Mouse (Mus musculus): ENCODE measurements around the gene Zcchc8.

Gene Zcchc8

GRCm38 (mm10) chr5:123683377-123684220, 37.3 kb downstream of the Zcchc8 start:
- no peak for DNase-seq (ENCODE audit: low read depth)

DNA sequence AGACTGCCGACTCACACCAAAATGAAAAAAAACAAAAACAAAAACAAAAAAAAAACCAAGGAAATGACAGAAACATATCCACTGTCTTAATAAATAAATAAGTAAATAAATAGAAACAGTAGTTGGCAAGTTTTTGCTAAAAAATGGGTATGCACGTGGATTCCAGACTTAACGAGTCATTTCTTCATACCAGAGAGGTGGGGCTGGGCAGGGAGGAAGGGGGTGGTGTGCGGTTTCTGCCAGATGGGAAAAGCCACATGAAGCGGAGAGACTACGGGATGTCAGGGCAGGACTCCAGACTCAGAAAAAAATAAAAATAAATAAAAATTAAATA, 37.9 kb downstream of the Zcchc8 start:
- DNase-seq (ENCODE audit: low read depth): no peak

- DNase-seq (ENCODE audit: low read depth): no peak
Observed at GRCm38 (mm10) chr5:123682372-123682771, 38.5 kb downstream of the Zcchc8 start.

DNA sequence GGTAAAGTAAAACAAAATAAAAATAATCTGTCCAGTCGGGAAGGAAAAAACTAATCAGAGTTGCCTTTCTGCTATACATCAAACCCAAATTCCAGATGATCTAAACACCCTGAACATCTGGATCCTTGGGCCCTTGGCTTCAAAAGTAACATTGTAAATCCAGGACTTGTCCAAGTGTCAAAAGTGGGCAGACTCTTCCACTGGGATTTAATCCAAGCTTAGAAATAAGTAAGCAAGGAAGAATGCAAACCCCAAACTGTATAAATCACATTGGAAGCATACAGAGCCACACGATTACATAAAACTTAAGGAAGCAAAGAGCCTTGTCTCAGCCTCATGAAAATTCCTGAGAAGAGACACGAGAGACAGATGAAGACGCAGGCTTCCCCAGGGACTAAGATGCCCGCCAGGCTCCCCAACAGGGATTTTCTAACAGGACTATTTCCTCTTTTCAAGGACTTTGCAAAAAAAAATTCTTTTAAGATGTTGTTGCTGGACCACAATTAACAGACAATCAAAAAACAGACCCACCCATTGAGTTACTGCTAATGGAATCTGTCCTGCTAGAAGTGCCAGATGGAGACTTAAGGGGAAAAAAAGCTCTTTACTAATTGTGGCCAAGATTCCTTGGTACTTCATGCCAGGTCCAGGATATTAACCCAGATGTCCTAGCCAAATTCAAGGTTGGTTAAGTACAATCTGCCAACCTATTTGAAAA, 41.2 kb downstream of the Zcchc8 start:
- no peak for DNase-seq (ENCODE audit: low read depth)

DNA sequence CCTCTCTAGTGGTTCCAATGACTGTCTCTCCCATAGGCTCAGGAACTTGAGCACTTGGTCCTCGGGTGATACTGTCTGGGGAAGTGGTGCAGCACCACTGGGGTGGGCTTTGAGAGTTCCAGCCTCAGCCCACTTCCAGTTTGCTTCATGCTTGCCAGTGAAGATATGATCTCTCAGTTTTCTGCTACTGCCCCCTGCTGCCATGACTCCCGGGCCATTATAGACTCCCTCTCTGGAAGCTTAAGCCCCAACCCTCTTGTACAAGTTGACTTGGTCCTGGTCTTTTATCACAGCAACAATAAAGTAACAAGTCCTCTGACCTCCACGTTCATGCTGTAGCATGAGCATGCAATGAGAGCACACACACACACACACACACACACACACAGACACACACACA, 41.8 kb downstream of the Zcchc8 start:
- DNase-seq (ENCODE audit: low read depth): no peak

DNA sequence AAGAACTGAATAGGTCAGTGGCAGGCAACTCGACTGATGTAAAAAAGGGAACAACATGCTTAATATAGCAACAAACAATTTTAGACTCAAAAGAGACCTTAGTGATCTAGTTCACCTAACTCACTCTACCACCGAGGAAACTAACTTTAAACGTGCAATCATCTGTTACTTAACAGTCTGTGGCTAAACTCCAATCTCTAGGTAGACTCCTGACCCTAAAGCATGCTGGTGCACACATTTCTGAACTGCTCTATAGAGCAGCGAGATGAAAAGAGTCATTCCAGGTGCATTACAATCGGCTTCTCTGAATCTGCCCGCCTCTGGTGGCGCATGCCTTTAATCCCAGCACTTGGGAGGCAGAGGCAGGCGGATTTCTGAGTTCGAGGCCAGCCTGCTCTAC, 45.2 kb downstream of the Zcchc8 start:
- DNase-seq (ENCODE audit: low read depth): no peak

DNA sequence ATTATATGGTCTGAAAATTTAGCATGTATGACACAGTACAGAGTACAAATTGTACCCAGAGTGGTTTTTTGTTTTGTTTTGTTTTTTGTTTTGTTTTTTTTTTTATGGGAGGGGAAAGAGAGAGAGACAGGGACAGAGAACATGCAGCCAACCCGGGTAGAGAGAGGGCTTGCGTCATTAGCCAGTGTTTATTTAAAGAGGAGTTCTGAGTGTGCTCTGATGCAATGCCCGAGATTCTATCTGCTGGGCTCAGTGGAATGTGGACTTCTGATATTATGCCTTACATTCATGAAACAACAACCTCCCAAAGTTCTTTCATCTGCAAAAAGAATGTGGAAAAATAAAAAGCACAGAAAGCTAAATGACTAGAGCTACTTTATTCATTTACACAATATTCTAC, 45.7 kb downstream of the Zcchc8 start:
- no peak for DNase-seq (ENCODE audit: low read depth)

GRCm38 (mm10) chr5:123671473-123671820, 49.5 kb downstream of the Zcchc8 start:
- DNase-seq (ENCODE audit: low read depth): no peak

GRCm38 (mm10) chr5:123670800-123671472, 50.0 kb downstream of the Zcchc8 start:
- no peak for DNase-seq (ENCODE audit: low read depth)

GRCm38 (mm10) chr5:123669991-123670799, 50.7 kb downstream of the Zcchc8 start:
- DNase-seq (ENCODE audit: low read depth): no peak

DNA sequence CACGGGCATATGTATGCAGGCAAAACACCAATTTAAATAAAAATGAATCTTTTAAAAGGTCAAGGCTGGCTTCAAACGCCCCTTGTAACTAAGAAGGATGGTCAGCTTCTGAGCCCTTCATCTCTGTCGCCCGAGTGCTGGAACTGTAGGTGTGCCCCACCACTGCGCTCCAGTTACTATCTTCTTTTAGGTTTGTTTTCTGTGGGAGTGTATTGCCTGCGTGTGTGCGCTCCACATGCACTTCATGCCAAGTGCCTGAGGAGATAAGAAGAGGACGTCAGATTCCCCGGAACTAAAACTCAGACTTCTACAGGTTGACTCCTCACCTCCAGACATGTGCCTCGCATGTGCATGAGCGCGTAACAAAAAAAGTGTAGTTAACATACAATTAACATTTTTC, 53.0 kb downstream of the Zcchc8 start:
- no peak for DNase-seq (ENCODE audit: low read depth)

- DNase-seq (ENCODE audit: low read depth): no peak
Observed at GRCm38 (mm10) chr5:123665956-123666355, 54.9 kb downstream of the Zcchc8 start.

DNA sequence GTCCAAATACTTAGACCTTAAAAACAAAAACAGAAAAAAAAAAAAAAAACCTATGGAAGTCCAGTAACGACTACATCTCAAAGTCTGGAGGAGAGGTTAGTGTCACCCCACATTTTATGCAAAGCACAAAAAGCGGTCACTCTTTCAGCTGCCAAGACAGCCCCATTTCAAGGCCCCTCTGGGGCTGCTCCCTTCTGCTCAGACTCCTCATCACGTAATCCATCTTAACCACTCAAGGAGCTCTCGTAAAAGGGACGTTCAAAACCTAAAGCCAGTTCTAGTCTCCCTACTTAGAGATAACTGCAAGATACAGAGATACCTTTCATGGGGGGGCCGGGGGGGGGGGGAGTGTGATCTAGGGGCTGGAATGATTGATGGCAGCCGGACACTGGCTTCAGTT, 56.6 kb downstream of the Zcchc8 start:
- DNase-seq (ENCODE audit: low read depth): no peak

- DNase-seq (ENCODE audit: low read depth): no peak
Observed at GRCm38 (mm10) chr5:123662059-123662458, 58.8 kb downstream of the Zcchc8 start.

- no peak for DNase-seq (ENCODE audit: low read depth)
Observed at GRCm38 (mm10) chr5:123661602-123662001, 59.3 kb downstream of the Zcchc8 start.

- no peak for DNase-seq (ENCODE audit: low read depth)
Observed at GRCm38 (mm10) chr5:123657651-123658050, 63.2 kb downstream of the Zcchc8 start.

- no peak for DNase-seq (ENCODE audit: low read depth)
Observed at GRCm38 (mm10) chr5:123654937-123655336, 66.0 kb downstream of the Zcchc8 start.

GRCm38 (mm10) chr5:123653287-123653801, 67.6 kb downstream of the Zcchc8 start:
- DNase-seq (ENCODE audit: low read depth): no peak

DNA sequence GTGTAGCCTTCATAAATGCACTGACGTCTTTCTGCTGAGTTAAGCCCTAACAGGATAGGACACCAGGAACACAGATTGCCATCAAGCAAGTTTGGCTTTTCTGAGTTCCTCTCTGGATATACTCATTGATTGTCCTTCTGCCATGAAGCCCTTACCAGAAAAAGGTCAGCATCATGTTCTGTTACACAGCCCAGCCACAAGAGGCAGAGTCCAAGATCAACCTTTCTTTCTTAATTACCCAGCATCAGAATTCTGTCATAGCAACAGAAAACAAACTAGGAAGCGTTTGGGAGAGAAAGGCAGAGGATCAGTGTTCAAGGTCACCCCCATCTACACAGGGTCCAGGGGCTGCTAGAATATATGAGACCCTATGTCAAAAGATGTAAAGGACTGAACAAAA, 70.1 kb downstream of the Zcchc8 start:
- DNase-seq (ENCODE audit: low read depth): no peak
